Mouse (Mus musculus) small intestine, adult 2 months (tissue): Measurements from ENCODE around the gene Rad51b.

Source experiments
- CTCF ChIP-seq: fragments of 200-500 bp; IDR thresholded peaks from 2 replicates; pipeline ENCODE4 v1.5.1; 2012; ENCODE audit warnings: low read depth, mild to moderate bottlenecking, control low read depth, inconsistent platforms, low read length, moderate library complexity, mixed read lengths; ENCODE audit not compliant: insufficient replicate concordance, insufficient read length; ENCODE audit errors: extremely low read depth
- POLR2A ChIP-seq: fragments of 200-500 bp; IDR thresholded peaks from 2 replicates; pipeline ENCODE4 v1.6.1; 2012; ENCODE audit warnings: low read depth, mild to moderate bottlenecking, control low read depth, inconsistent platforms, low read length, moderate library complexity

DNA sequence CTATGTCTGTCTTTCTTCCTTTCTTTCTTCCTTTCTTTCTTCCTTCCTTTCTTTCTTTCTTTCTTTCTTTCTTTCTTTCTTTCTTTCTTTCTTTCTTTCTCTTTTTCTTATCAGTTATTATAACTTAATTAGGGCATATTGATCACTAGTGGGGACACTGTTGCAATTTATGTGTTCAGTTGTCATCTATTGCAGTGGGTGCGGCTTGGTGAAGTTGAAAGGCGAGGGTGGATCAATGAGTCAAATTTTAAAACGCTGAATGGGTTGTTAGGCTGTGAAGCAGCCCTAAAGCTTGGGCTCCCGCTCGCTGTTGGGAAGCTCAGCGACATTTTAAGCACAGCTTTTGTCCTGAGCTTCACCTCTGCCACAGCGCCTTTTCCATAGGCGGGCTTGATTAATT, 139.0 kb downstream of the Rad51b start:
- TF ChIP-seq CTCF, result no peak
- no peak for TF ChIP-seq POLR2A
